Mouse (Mus musculus) testis, postnatal 10 days (tissue): ENCODE measurements around the gene Tnk2.
A peak's percentile ranks its signal among the peaks of the same experiment; 100 is the strongest.

ENCODE experiments used
- DNase-seq: peaks from one replicate; pipeline ENCODE4 v3.0.0; 2021; ENCODE audit warnings: low spot score

Tnk2 gene

GRCm38 (mm10) chr16:32643661-32644061 is at the start of gene Tnk2:
Tnk2 (plus strand) TSS chr16:32643874.
- DNase-seq, result peak; percentile 94

- no peak for DNase-seq
Observed at GRCm38 (mm10) chr16:32593916-32594315, 49.8 kb upstream of the Tnk2 start.

GRCm38 (mm10) chr16:32594701-32595100 is 49.0 kb upstream of the Tnk2 start:
- DNase-seq, result no peak

- DNase-seq, result no peak
Observed at GRCm38 (mm10) chr16:32595142-32595855, 48.4 kb upstream of the Tnk2 start.

GRCm38 (mm10) chr16:32597909-32598381 is 45.7 kb upstream of the Tnk2 start:
- DNase-seq, result no peak

GRCm38 (mm10) chr16:32599151-32599550 is 44.5 kb upstream of the Tnk2 start:
- no peak for DNase-seq

- no peak for DNase-seq
Observed at GRCm38 (mm10) chr16:32602193-32602685, 41.4 kb upstream of the Tnk2 start.

- DNase-seq, result no peak
Observed at GRCm38 (mm10) chr16:32607562-32608343, 35.9 kb upstream of the Tnk2 start.

- DNase-seq, result no peak
Observed at GRCm38 (mm10) chr16:32608344-32608711, 35.3 kb upstream of the Tnk2 start.

GRCm38 (mm10) chr16:32608712-32609400 is 34.8 kb upstream of the Tnk2 start, which contains the start of gene Tfrc:
Tfrc (plus strand) TSS chr16:32608920.
- DNase-seq, result peak; percentile 96

GRCm38 (mm10) chr16:32609401-32609779 is 34.3 kb upstream of the Tnk2 start:
- DNase-seq, result no peak

- no peak for DNase-seq
Observed at GRCm38 (mm10) chr16:32610460-32611255, 33.0 kb upstream of the Tnk2 start.

GRCm38 (mm10) chr16:32612052-32612451 is 31.6 kb upstream of the Tnk2 start:
- DNase-seq, result no peak

- no peak for DNase-seq
Observed at GRCm38 (mm10) chr16:32613269-32613834, 30.3 kb upstream of the Tnk2 start.

GRCm38 (mm10) chr16:32614047-32614446 is 29.6 kb upstream of the Tnk2 start:
- no peak for DNase-seq

GRCm38 (mm10) chr16:32618946-32619345 is 24.7 kb upstream of the Tnk2 start:
- DNase-seq, result no peak

GRCm38 (mm10) chr16:32628140-32628539 is 15.5 kb upstream of the Tnk2 start:
- no peak for DNase-seq

GRCm38 (mm10) chr16:32632328-32632824 is 11.3 kb upstream of the Tnk2 start:
- no peak for DNase-seq

- DNase-seq, result no peak
Observed at GRCm38 (mm10) chr16:32633486-32634012, 10.1 kb upstream of the Tnk2 start.

GRCm38 (mm10) chr16:32634183-32634582 is 9.5 kb upstream of the Tnk2 start:
- DNase-seq, result no peak

- no peak for DNase-seq
Observed at GRCm38 (mm10) chr16:32635314-32635713, 8.4 kb upstream of the Tnk2 start.
